Comparison of ENCODE assay signal across 32 mouse cellular contexts in genomic region chr2:86050777-86051176, GRCm38 (mm10). TPM values are rescaled to one million over a fixed set of nuclear protein-coding genes. Genes with fewer than 3 reads are reported as not detected.
"Had no signal": no experiment of that assay in that cellular context is flagged by ENCODE, and none has a peak within 500 bp of the region (broad histone marks: within the 10 kb centered on the region; RNA-seq: fewer than 3 reads in every experiment).

No protein-coding gene starts in this region.

RNA-seq across cellular contexts. Expression of gene Olfr1034, which starts 5.1 kb away (rescaled TPM):
- total RNA-seq: gastrocnemius, adult 18-20 months; gastrocnemius, adult 8-10 months; gastrocnemius, postnatal 14 days; gastrocnemius, postnatal 36 days; hematopoietic stem cell, adult 5-6 weeks; layer of hippocampus, adult 2 months; layer of hippocampus, postnatal 10 days; layer of hippocampus, postnatal 25 days; left cerebral cortex, adult 2 months; left cerebral cortex, postnatal 14 days; left cerebral cortex, postnatal 36 days had no signal
- polyA plus RNA-seq: heart, embryonic 11.5 days; heart, embryonic 13.5 days; hindbrain, embryonic 12.5 days; hindbrain, embryonic 14.5 days; hindbrain, embryonic 16.5 days; inflammation-experienced regulatory T-cells, adult 6 months; kidney, embryonic 14.5 days; limb, embryonic 10.5 days; limb, embryonic 12.5 days; liver, embryonic 11.5 days; liver, embryonic 13.5 days had no signal

RNA-seq across cellular contexts. Expression of gene Olfr1036, which starts 23.0 kb away (rescaled TPM):
- total RNA-seq: gastrocnemius, adult 18-20 months; gastrocnemius, adult 8-10 months; gastrocnemius, postnatal 14 days; gastrocnemius, postnatal 36 days; heart, adult 2 months; heart, postnatal 14 days; heart, postnatal 36 days; hematopoietic stem cell, adult 5-6 weeks; layer of hippocampus, adult 2 months; layer of hippocampus, postnatal 10 days; layer of hippocampus, postnatal 25 days; left cerebral cortex, adult 2 months; left cerebral cortex, postnatal 14 days; left cerebral cortex, postnatal 36 days had no signal
- polyA plus RNA-seq: gonadal fat pad, adult 2 months; heart, adult 2 months; heart, embryonic 11.5 days; heart, embryonic 13.5 days; heart, embryonic 15.5 days; heart, postnatal 0 days; hindbrain, embryonic 12.5 days; hindbrain, embryonic 14.5 days; hindbrain, embryonic 16.5 days; inflammation-experienced regulatory T-cells, adult 6 months; intestine, embryonic 15.5 days; intestine, postnatal 0 days; kidney, embryonic 14.5 days; kidney, embryonic 16.5 days; limb, embryonic 10.5 days; limb, embryonic 12.5 days; limb, embryonic 14.5 days; liver, embryonic 11.5 days; liver, embryonic 13.5 days had no signal

RNA-seq across cellular contexts. Expression of gene Olfr1033, which starts 30.3 kb away (rescaled TPM):
- total RNA-seq: hematopoietic stem cell, adult 5-6 weeks; layer of hippocampus, adult 2 months; layer of hippocampus, postnatal 10 days; layer of hippocampus, postnatal 25 days; left cerebral cortex, adult 2 months; left cerebral cortex, postnatal 14 days; left cerebral cortex, postnatal 36 days had no signal
- polyA plus RNA-seq: hindbrain, embryonic 12.5 days; hindbrain, embryonic 14.5 days; limb, embryonic 10.5 days; limb, embryonic 12.5 days had no signal

RNA-seq across cellular contexts. Expression of gene Olfr1037, which starts 36.4 kb away (rescaled TPM):
- total RNA-seq: gastrocnemius, adult 18-20 months; gastrocnemius, adult 8-10 months; gastrocnemius, postnatal 14 days; gastrocnemius, postnatal 36 days; heart, adult 2 months; heart, postnatal 14 days; heart, postnatal 36 days; hematopoietic stem cell, adult 5-6 weeks; layer of hippocampus, adult 2 months; layer of hippocampus, postnatal 10 days; layer of hippocampus, postnatal 25 days; left cerebral cortex, adult 2 months; left cerebral cortex, postnatal 14 days; left cerebral cortex, postnatal 36 days had no signal
- polyA plus RNA-seq: gonadal fat pad, adult 2 months; heart, adult 2 months; heart, embryonic 11.5 days; heart, embryonic 13.5 days; heart, embryonic 15.5 days; heart, postnatal 0 days; hindbrain, embryonic 12.5 days; hindbrain, embryonic 14.5 days; hindbrain, embryonic 16.5 days; inflammation-experienced regulatory T-cells, adult 6 months; intestine, embryonic 15.5 days; intestine, postnatal 0 days; kidney, embryonic 14.5 days; kidney, embryonic 16.5 days; limb, embryonic 10.5 days; limb, embryonic 12.5 days; limb, embryonic 14.5 days; liver, embryonic 11.5 days; liver, embryonic 13.5 days had no signal

RNA-seq across cellular contexts. Expression of gene Olfr1032, which starts 45.4 kb away (rescaled TPM):
- total RNA-seq: gastrocnemius, adult 18-20 months; gastrocnemius, adult 8-10 months; gastrocnemius, postnatal 14 days; gastrocnemius, postnatal 36 days; heart, adult 2 months; heart, postnatal 14 days; heart, postnatal 36 days; hematopoietic stem cell, adult 5-6 weeks; layer of hippocampus, adult 2 months; layer of hippocampus, postnatal 10 days; layer of hippocampus, postnatal 25 days; left cerebral cortex, adult 2 months; left cerebral cortex, postnatal 14 days; left cerebral cortex, postnatal 36 days had no signal
- polyA plus RNA-seq: gonadal fat pad, adult 2 months; heart, adult 2 months; heart, embryonic 11.5 days; heart, embryonic 13.5 days; heart, embryonic 15.5 days; heart, postnatal 0 days; hindbrain, embryonic 12.5 days; hindbrain, embryonic 14.5 days; hindbrain, embryonic 16.5 days; inflammation-experienced regulatory T-cells, adult 6 months; intestine, embryonic 15.5 days; intestine, postnatal 0 days; kidney, embryonic 14.5 days; kidney, embryonic 16.5 days; limb, embryonic 10.5 days; limb, embryonic 12.5 days; limb, embryonic 14.5 days; liver, embryonic 11.5 days; liver, embryonic 13.5 days had no signal
